Mouse (Mus musculus) forebrain, embryonic 14.5 days (tissue): ENCODE results near the gene Cks2. TPM values are rescaled to one million over a fixed set of nuclear protein-coding genes. Genes with fewer than 3 reads are reported as not detected.
"Not testable (repeated sequence)": the region's sequence is repeated elsewhere in the genome, so short reads cannot be mapped to it uniquely, and the experiment has no call there.

ENCODE experiments used
- ATAC-seq: fragments of 200-750 bp; cut with Nextera tagmentation; 2 replicates; pipeline ENCODE4 v1.8.0; 2017; ENCODE audit warnings: mild to moderate bottlenecking, moderate library complexity
- DNase-seq: peaks from one replicate; pipeline ENCODE4 v3.0.0-alpha.2; 2015; ENCODE audit warnings: low spot score
- H3K27ac ChIP-seq: fragments of 300-500 bp; sonication (generic); 2 replicates; pipeline ENCODE4 v1.5.1; 2014; ENCODE audit warnings: low read depth, mild to moderate bottlenecking, control low read depth, low read length, moderate library complexity
- H3K27me3 ChIP-seq: fragments of 300-500 bp; sonication (generic); replicated peaks from 2 replicates; pipeline ENCODE4 v1.6.1; 2014; ENCODE audit warnings: low read length, control low read depth, mixed read lengths; ENCODE audit not compliant: control insufficient read depth, insufficient read depth
- H3K36me3 ChIP-seq: fragments of 300-500 bp; sonication (generic); 2 replicates; pipeline ENCODE4 v1.6.1; 2014; ENCODE audit warnings: low read length, control low read depth; ENCODE audit not compliant: control insufficient read depth, insufficient read depth
- H3K4me1 ChIP-seq: fragments of 300-500 bp; sonication (generic); 2 replicates; pipeline ENCODE4 v1.6.1; 2014; ENCODE audit warnings: antibody characterized with exemption, low read length, control low read depth; ENCODE audit not compliant: control insufficient read depth, insufficient read depth
- H3K4me2 ChIP-seq: fragments of 300-500 bp; sonication (generic); 2 replicates; pipeline ENCODE4 v1.6.1; 2014; ENCODE audit warnings: mild to moderate bottlenecking, control low read depth, low read length
- H3K4me3 ChIP-seq: fragments of 300-500 bp; sonication (generic); 2 replicates; pipeline ENCODE4 v1.5.1; 2014; ENCODE audit warnings: low read depth, low read length, control low read depth
- H3K9ac ChIP-seq: fragments of 300-500 bp; sonication (generic); 2 replicates; pipeline ENCODE4 v1.6.1; 2014; ENCODE audit warnings: mild to moderate bottlenecking, low read length, control low read depth, moderate library complexity
- H3K9me3 ChIP-seq: fragments of 300-500 bp; sonication (generic); replicated peaks from 2 replicates; pipeline ENCODE4 v1.6.1; 2016; ENCODE audit warnings: low read length, control low read depth, mixed read lengths; ENCODE audit not compliant: control insufficient read depth
- WGBS: fragments of 180-500 bp; shearing (Covaris S2); extraction: QIAGEN DNeasy Blood & Tissue Kit; methylation state at CpG from one replicate; pipeline ENCODE4 v1.1.7; 2014; 5-methylcytosine and 5-hydroxymethylcytosine counted together
- polyA plus RNA-seq: library from polyadenylated mRNA; unstranded; fragments of >200 nt; fragmentation: Nextera tagmentation; extraction: Ambion mirVana; gene quantifications from 2 replicates; pipeline ENCODE4 v1.2.1, GENCODE M21; 2014

Cks2 gene
- polyA plus RNA-seq, 1 experiment from 2014 or later: 215 TPM

DNA sequence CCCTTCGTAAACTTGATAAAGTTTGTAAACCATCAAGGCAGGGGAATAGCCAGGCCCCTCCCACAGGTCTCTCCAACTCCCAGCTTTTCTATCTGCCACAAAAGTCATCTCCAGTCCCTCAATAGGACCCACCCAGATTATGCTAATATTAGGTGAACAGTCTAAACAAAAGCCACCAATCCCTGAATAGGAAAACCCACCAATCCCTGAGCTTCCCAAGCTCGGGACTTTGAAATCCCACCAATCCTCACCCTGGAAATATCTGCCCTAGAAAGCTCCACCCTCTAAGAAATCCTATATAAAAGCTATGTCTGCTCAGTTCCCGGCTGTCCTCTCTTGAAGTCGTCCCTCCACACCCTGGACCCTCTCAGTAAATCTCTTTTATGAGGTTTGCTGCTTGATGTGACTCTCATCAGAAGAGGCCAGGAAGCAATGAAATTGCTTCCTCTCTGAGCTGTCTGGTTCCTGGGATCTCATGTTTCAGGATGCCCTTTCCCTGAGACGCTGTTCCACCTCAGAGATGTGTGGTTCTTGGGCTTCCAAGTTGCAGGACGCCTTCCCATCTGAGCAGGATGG is 16.7 kb upstream of the Cks2 start:
- 86% methylated on average over 6 of the region's 6 CpGs for WGBS
- no peaks in the 10 kb centered on the region for H3K27me3 ChIP-seq
- H3K4me2 ChIP-seq: no peak overlapping the region
- H3K9ac ChIP-seq: no peak overlapping the region
- no peak overlapping the region for H3K4me3 ChIP-seq
- no peak for ATAC-seq
- H3K27ac ChIP-seq: no peak overlapping the region
- no peaks in the 10 kb centered on the region for H3K4me1 ChIP-seq
- DNase-seq: no peak
- no peaks in the 10 kb centered on the region for H3K36me3 ChIP-seq
- no peaks in the 10 kb centered on the region for H3K9me3 ChIP-seq

DNA sequence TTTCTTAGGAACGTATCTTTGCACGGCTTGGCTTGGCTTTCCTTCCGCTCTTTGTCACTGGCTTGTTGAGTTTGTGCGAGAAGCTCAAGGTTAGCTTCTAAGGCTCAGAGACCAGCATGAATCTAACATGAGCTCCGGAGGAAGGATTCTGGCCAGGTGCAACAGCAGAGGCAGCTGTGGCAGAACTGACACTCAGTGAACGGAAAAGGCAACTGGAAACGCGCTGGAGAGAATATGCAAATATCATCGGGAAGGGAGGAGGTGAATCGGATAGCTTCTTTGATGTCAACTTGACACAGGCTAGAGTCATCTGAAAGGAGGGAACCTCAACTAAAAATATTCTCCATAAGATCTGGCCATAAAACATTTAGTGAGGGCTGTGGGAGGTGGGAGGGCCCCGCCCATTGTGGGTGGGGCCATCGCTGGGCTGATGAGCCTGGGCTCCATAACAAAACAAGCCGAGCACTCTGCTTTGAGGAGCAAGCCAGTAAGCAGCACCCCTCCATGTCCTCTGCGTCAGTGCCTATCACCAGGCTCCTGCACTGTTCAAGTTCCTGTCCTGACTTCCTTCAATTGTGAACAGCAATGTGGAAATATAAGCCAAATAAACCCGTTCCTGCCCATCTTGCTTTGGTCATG is 13.6 kb upstream of the Cks2 start:
- no peak overlapping the region for H3K9ac ChIP-seq
- DNase-seq: no peak
- H3K4me2 ChIP-seq: no peak overlapping the region
- H3K27ac ChIP-seq: no peak overlapping the region
- no peaks in the 10 kb centered on the region for H3K9me3 ChIP-seq
- WGBS: 79% methylated on average over 15 of the region's 15 CpGs
- no peak for ATAC-seq
- H3K36me3 ChIP-seq: no peaks in the 10 kb centered on the region
- no peaks in the 10 kb centered on the region for H3K27me3 ChIP-seq
- no peak overlapping the region for H3K4me3 ChIP-seq
- H3K4me1 ChIP-seq: no peaks in the 10 kb centered on the region

DNA sequence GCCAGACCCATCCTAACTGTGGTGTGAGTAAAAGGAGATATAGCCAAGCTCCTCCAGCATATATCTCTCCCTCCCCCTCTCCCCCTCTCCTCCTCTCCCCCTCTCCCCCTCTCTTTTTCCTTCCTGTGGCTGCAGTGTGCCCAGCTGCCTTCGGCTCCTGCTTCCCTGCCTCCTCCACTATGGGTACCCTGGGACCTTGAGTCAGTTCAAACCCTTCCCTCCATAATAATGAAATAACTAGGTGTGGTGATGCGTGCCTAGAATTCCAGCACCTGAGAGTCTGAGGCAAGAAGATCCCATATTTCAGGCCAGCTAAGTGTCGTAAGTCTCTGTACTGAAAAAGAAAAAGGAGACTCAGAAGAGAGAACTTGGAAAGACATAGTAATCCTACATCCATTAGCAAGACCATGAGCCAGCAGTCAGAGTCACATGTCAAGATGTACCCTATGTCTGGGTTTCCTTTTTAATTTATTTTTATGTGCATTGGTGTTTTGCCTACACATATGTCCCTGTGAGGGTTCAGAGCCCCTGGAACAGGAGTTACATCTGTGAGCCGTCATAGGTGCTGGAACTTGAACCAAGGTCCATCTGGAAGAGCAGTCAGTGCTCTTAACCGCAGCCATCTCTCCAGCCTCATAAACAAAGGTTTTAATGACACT is 12.3 kb upstream of the Cks2 start:
- DNase-seq (no peak), ATAC-seq (no peak)
- H3K4me2 ChIP-seq: no peak overlapping the region
- no peak overlapping the region for H3K4me3 ChIP-seq
- H3K9me3 ChIP-seq: no peaks in the 10 kb centered on the region
- H3K36me3 ChIP-seq: no peaks in the 10 kb centered on the region
- H3K9ac ChIP-seq: no peak overlapping the region
- 91% methylated on average over 5 of the region's 5 CpGs for WGBS
- no peaks in the 10 kb centered on the region for H3K27me3 ChIP-seq
- H3K4me1 ChIP-seq: no peaks in the 10 kb centered on the region
- H3K27ac ChIP-seq: no peak overlapping the region

DNA sequence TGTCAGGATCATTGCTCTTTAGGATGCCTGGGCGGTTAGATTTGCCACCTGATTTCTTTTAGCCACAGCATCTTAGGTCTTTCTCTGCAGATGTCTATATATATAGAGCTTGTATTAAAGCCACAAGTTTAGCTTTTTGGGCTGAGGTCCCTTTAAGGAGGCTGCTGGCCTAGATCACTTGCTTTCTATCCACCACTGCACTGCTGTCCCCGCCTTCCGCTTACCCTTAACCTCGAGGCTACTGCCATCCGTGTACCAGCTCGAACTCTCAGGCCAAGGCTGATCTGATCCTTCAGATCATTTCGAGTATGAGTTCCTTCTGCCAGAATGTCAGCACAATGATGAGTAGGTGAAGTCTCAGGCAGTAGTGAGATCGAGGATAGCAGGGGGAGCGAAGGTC is 9.6 kb upstream of the Cks2 start:
- not testable (repeated sequence) for H3K9ac ChIP-seq, H3K9me3 ChIP-seq, H3K27ac ChIP-seq, ATAC-seq, H3K4me2 ChIP-seq, H3K4me3 ChIP-seq, H3K36me3 ChIP-seq, DNase-seq, H3K4me1 ChIP-seq, H3K27me3 ChIP-seq
- WGBS: 100% methylated on average over 1 of the region's 9 CpGs

DNA sequence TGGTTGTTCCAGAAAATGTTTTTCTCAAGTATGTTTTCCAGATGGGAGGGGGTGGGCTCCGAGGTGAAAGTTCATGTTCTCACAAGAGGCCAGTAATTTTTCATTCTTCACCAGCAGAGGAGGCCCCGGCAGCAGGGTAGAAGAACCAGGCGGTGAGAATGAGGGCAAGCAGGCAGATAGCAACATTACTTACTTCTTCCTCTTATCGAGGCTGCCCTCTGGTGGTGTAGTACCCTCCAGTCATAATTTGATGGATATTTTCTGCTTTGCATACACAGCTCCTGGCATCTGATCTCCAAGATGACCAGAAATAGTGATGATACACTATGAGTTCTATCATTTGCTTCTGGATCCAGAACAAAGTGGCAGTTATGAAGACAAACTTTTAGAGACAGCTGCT is 6.1 kb upstream of the Cks2 start:
- Histone ChIP-seq H3K9ac (no peak overlapping the region), H3K4me3 (no peak overlapping the region), H3K9me3 (no peaks in the 10 kb centered on the region), H3K36me3 (no peaks in the 10 kb centered on the region), H3K27me3 (no peaks in the 10 kb centered on the region), H3K4me1 (no peaks in the 10 kb centered on the region), H3K27ac (no peak overlapping the region), H3K4me2 (no peak overlapping the region)
- no peak for ATAC-seq
- 87% methylated on average over 4 of the region's 4 CpGs for WGBS
- DNase-seq: no peak

DNA sequence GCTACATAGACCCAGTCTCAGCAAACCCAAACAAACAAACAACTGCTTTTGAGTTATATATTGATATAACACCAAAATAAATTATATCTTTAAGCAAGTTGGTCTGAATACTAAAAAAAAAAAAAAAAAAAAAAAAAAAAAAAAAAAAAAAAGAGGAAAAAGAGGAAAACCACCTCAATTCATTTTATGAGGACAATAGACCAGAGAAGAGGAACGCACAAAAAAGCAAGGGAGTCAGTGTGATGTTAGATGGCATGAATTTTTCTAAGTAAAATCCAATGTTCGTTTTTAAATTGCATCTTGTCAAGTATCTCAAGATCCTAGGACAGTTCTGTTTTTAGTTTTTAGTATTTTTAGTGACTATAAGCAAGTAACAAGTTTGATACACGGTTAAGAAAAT is 3.6 kb upstream of the Cks2 start:
- WGBS: 89% methylated on average over 3 of the region's 3 CpGs
- Histone ChIP-seq H3K9ac (no peak overlapping the region), H3K27me3 (no peaks in the 10 kb centered on the region), H3K4me2 (no peak overlapping the region), H3K9me3 (no peaks in the 10 kb centered on the region), H3K4me1 (no peaks in the 10 kb centered on the region), H3K4me3 (no peak overlapping the region), H3K27ac (no peak overlapping the region), H3K36me3 (no peaks in the 10 kb centered on the region)
- DNase-seq: no peak
- no peak for ATAC-seq

DNA sequence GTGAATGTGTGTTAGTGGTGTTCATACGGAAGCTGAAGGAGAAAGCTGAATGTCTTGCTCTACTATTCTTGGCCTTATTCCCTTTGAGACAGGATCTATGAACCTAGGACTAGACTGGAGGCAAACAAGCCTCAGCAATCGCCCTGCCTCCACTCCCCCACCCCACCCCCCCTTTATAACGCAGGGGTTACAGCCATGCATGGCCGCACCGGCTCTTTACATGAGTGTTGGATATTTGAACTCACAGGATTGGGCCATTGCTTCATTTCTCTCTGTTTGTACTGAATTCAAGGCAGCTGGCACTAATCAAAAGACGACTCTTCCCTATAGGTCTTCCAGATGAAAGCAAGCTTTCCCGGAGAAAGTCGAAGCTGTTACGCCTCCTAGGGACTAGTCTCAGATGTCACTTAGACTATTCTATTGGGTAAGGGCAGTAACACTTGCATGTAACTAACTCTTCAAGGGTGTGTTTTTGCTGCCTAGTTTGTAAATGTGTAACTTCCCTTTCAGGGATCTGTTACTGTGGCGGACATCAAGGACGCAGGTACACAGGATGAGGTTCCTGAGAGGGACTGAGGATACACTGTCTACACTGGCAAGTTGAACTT is 2.8 kb upstream of the Cks2 start:
- WGBS: 39% methylated on average over 11 of the region's 11 CpGs
- H3K4me3 ChIP-seq: no peak overlapping the region
- no peaks in the 10 kb centered on the region for H3K27me3 ChIP-seq
- no peaks in the 10 kb centered on the region for H3K36me3 ChIP-seq
- no peak overlapping the region for H3K4me2 ChIP-seq
- no peak overlapping the region for H3K9ac ChIP-seq
- no peaks in the 10 kb centered on the region for H3K9me3 ChIP-seq
- ATAC-seq (no peak), DNase-seq (no peak)
- H3K27ac ChIP-seq: no peak overlapping the region
- H3K4me1 ChIP-seq: peaks cover 8% of the 10 kb centered on the region; the same call in 1 of the 2 replicates

DNA sequence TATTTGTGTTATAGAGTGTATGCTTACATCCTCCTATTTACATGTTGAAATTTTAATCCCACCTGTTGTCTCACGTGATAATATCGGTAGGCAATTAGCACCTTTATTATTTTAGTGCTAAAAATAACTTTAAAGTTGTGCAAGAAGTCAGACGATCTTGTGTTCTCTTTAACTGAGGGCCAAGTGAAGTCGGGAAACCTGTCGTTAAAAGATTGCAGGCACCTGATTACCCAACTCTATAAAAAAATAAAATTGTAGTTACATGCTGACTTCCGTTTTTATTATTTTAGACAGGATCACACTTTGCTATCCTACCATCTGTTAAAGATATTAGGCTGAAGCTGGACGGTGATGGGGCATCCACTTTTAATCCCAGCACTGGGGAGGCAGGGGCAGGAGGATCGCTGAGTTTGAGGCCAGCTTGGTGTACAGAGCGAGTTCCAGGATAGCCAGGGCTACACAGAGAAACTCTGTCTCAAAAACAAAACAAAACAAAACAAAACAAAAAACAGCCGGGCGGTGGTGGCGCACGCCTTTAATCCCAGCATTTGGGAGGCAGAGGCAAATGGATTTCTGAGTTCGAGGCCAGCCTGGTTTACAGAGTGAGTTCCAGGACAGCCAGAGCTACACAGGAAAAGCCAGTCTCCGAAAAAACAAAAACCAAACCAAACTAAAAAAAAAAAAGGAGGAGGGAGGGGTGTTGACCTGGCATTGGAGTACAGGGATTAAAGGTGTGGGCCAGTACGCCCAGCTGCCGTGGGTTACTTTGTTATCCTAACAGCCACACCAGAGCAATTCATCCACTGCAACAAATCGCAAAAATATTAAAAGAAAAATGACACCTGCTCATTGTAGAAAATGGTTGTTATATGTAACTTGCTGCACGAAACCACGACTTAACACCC is 856 bp upstream of the Cks2 start:
- DNase-seq: no peak
- peak; percentile 15 for ATAC-seq
- Histone ChIP-seq H3K4me3 (peak overlapping the region; percentile 69), H3K9ac (peak overlapping the region; percentile 60), H3K36me3 (no peaks in the 10 kb centered on the region), H3K4me2 (peak overlapping the region; percentile 79), H3K27me3 (no peaks in the 10 kb centered on the region), H3K27ac (no peak overlapping the region), H3K9me3 (no peaks in the 10 kb centered on the region), H3K4me1 (peaks cover 14% of the 10 kb centered on the region; the same call in 1 of the 2 replicates)
- WGBS: 43% methylated on average over 20 of the region's 20 CpGs
